Mouse (Mus musculus) heart, postnatal 0 days (tissue): ENCODE results near the gene Bmp3.

Experiments
- CTCF ChIP-seq: IDR thresholded peaks from 2 replicates; pipeline ENCODE4 v1.5.1; 2016; ENCODE audit warnings: antibody characterized with exemption, control low read depth, low read depth
- EP300 ChIP-seq: IDR thresholded peaks from 2 replicates; pipeline ENCODE4 v1.6.1; 2016; ENCODE audit warnings: antibody characterized with exemption, low read depth

DNA sequence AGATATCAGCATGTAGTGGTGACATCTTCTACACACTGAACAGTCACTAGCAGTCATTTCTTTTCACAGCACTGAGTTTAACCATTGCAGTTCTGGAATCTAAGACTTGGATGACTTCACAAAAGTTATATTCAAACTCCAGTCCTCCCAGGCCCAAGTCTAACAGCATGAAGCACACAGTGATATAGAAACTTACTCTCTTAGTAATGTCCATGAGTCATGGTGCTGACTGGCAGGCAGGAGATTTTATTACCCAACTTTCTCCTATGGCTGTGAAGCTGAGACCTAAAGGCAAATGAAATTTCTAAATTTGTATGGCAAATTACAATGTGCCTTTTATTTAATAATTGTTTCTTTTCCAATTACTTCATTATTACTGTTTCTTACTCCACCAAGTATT, 43.7 kb downstream of the Bmp3 start:
- no peak for TF ChIP-seq CTCF
- no peak for TF ChIP-seq EP300
